Mouse (Mus musculus): Measurements from ENCODE around the gene Olfr883. TPM values are rescaled to one million over a fixed set of nuclear protein-coding genes. Genes with fewer than 3 reads are reported as not detected.

The Olfr883 gene
- not detected in 2 replicates for polyA plus RNA-seq (2012; ENCODE audit: insufficient read depth, insufficient read length, missing spikeins)

DNA sequence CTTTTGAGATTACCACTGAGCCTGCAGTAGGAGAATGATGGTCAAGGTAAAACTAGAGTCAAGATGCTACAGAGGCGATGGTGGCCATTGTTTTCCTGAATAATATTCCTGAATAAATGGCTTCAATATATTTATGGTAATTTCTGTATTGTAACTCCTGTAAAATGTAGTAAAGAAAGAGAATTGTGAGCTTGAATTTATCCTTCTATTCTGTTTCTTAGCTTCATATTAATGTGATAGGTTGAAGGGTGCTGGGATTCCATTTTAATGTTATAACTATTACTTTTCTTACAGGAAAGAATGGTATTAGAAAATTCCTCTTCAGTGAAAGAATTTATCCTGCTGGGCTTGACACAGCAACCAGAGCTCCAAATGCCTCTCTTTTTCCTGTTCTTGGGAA is at the start of gene Olfr883:
Olfr883 (plus strand) TSS at position 301 of the 400 bp plus-strand sequence.
- Histone ChIP-seq H3K4me1 (ENCODE audit: control insufficient read depth, insufficient read depth, low read length) (no peaks in the 10 kb centered on the region), H3K4me3 (ENCODE audit: insufficient read depth, low read length) (no peak within 1 kb of the TSS), H3K27ac (ENCODE audit: insufficient read depth, low read depth, low read length) (no peak within 1 kb of the TSS)
- TF ChIP-seq POLR2A (IDR thresholded peaks at IDR 0.05; ENCODE audit: borderline replicate concordance, low read depth, low read length) = no peak
- no peak for TF ChIP-seq CTCF (IDR thresholded peaks at IDR 0.05; ENCODE audit: low read depth, low read length)

DNA sequence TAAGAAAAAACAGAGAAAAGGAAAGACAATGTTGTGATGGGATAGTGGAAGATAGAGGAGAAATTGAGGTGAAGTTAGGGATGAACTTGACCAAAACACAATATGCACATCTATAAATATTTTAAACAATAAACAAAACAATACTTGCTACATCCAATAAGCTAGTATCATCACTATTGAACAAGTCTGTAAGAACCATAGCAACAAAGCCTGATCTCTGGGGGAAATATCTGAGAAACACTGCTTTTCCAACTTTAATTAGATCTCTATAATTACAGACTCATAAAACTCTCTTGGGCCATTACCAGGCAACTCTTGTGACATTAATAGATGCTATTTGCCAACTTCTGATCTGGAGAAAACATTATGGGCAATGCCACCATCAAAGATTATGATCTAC is 34.1 kb upstream of the Olfr883 start, which contains the start of gene Olfr881:
Olfr881 (plus strand) TSS at position 301 of the 400 bp plus-strand sequence.
- TF ChIP-seq POLR2A (IDR thresholded peaks at IDR 0.05; ENCODE audit: borderline replicate concordance, low read depth, low read length) = no peak
- no peak within 1 kb of the TSS for H3K4me3 ChIP-seq (ENCODE audit: insufficient read depth, low read length)
- no peak within 1 kb of the TSS for H3K27ac ChIP-seq (ENCODE audit: insufficient read depth, low read depth, low read length)
- H3K4me1 ChIP-seq (ENCODE audit: control insufficient read depth, insufficient read depth, low read length) = no peaks in the 10 kb centered on the region

GRCm38 (mm10) chr9:37998581-37999204 is 26.9 kb upstream of the Olfr883 start:
- H3K27ac ChIP-seq (ENCODE audit: insufficient read depth, low read depth, low read length) = no peak overlapping the region
- H3K4me3 ChIP-seq (ENCODE audit: insufficient read depth, low read length) = no peak overlapping the region
- TF ChIP-seq POLR2A (IDR thresholded peaks at IDR 0.05; ENCODE audit: borderline replicate concordance, low read depth, low read length) = no peak
- no peak for TF ChIP-seq CTCF (IDR thresholded peaks at IDR 0.05; ENCODE audit: low read depth, low read length)
- no peaks in the 10 kb centered on the region for H3K4me1 ChIP-seq (ENCODE audit: control insufficient read depth, insufficient read depth, low read length)

- no peak for TF ChIP-seq POLR2A (IDR thresholded peaks at IDR 0.05; ENCODE audit: borderline replicate concordance, low read depth, low read length)
- no peak for TF ChIP-seq CTCF (IDR thresholded peaks at IDR 0.05; ENCODE audit: low read depth, low read length)
- Histone ChIP-seq H3K4me3 (ENCODE audit: insufficient read depth, low read length) (no peak overlapping the region), H3K27ac (ENCODE audit: insufficient read depth, low read depth, low read length) (no peak overlapping the region)
Measured at GRCm38 (mm10) chr9:38000021-38000420, 25.6 kb upstream of the Olfr883 start.

GRCm38 (mm10) chr9:38046255-38046654 is 20.6 kb downstream of the Olfr883 start, which contains the start of gene Olfr884:
Olfr884 (plus strand) TSS chr9:38046555.
- H3K4me3 ChIP-seq (ENCODE audit: insufficient read depth, low read length) = no peak within 1 kb of the TSS
- H3K27ac ChIP-seq (ENCODE audit: insufficient read depth, low read depth, low read length) = no peak within 1 kb of the TSS
- no peak for TF ChIP-seq POLR2A (IDR thresholded peaks at IDR 0.05; ENCODE audit: borderline replicate concordance, low read depth, low read length)
- TF ChIP-seq CTCF (IDR thresholded peaks at IDR 0.05; ENCODE audit: low read depth, low read length) = no peak
- no peaks in the 10 kb centered on the region for H3K4me1 ChIP-seq (ENCODE audit: control insufficient read depth, insufficient read depth, low read length)

More at GRCm38 (mm10) chr9:38000021-38000420, 25.6 kb upstream of the Olfr883 start:
- H3K4me1 ChIP-seq (ENCODE audit: control insufficient read depth, insufficient read depth, low read length) = no peaks in the 10 kb centered on the region

DNA sequence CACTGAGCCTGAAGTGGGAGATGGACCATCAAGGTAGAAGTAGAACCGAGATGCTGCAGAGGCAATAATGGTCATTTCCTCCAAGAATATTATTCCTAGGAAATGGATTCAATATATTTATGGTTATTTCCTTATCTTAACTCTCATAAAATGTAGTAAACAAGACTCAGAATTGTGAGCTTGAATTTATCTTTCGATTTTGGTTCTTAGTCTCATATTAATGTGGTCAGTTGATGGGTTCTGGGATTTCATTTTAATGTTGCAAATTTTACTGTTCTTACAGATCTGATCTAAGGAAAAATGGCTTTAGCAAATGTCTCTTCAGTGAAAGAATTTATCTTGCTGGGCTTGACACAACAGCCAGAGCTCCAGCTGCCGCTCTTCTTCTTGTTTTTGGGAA is 35.4 kb downstream of the Olfr883 start, which contains the start of gene Olfr885:
Olfr885 (plus strand) TSS at position 301 of the 400 bp plus-strand sequence.
- H3K4me3 ChIP-seq (ENCODE audit: insufficient read depth, low read length) = no peak within 1 kb of the TSS
- TF ChIP-seq POLR2A (IDR thresholded peaks at IDR 0.05; ENCODE audit: borderline replicate concordance, low read depth, low read length) = no peak
- no peak for TF ChIP-seq CTCF (IDR thresholded peaks at IDR 0.05; ENCODE audit: low read depth, low read length)
- H3K4me1 ChIP-seq (ENCODE audit: control insufficient read depth, insufficient read depth, low read length) = no peaks in the 10 kb centered on the region

More for the DNA sequence above, 35.4 kb downstream of the Olfr883 start, which contains the start of gene Olfr885:
- H3K27ac ChIP-seq (ENCODE audit: insufficient read depth, low read depth, low read length) = no peak within 1 kb of the TSS

Other genes with a start within 250 kb of the Olfr883 start
- gene Olfr876, start 222.8 kb upstream of the Olfr883 start, polyA plus RNA-seq (2012; ENCODE audit: insufficient read depth, insufficient read length, missing spikeins) = 0.17 TPM in 1 of 2 replicates, not detected in the other
- not detected in 2 replicates for gene Olfr877, start 171.5 kb upstream of the Olfr883 start, polyA plus RNA-seq (2012; ENCODE audit: insufficient read depth, insufficient read length, missing spikeins)
- 0.16 TPM in 1 of 2 replicates, not detected in the other for gene Olfr145, start 129.1 kb upstream of the Olfr883 start, polyA plus RNA-seq (2012; ENCODE audit: insufficient read depth, insufficient read length, missing spikeins)
- not detected in 2 replicates for gene Olfr878, start 108.0 kb upstream of the Olfr883 start, polyA plus RNA-seq (2012; ENCODE audit: insufficient read depth, insufficient read length, missing spikeins)
- not detected in 2 replicates for gene Olfr881, start 34.0 kb upstream of the Olfr883 start, polyA plus RNA-seq (2012; ENCODE audit: insufficient read depth, insufficient read length, missing spikeins)
- not detected in 2 replicates for gene Olfr884, start 20.7 kb downstream of the Olfr883 start, polyA plus RNA-seq (2012; ENCODE audit: insufficient read depth, insufficient read length, missing spikeins)
- not detected in 2 replicates for gene Olfr885, start 35.5 kb downstream of the Olfr883 start, polyA plus RNA-seq (2012; ENCODE audit: insufficient read depth, insufficient read length, missing spikeins)
- not detected in 2 replicates for gene Olfr887, start 58.3 kb downstream of the Olfr883 start, polyA plus RNA-seq (2012; ENCODE audit: insufficient read depth, insufficient read length, missing spikeins)
- not detected in 2 replicates for gene Olfr888, start 82.3 kb downstream of the Olfr883 start, polyA plus RNA-seq (2012; ENCODE audit: insufficient read depth, insufficient read length, missing spikeins)
- gene Olfr889, start 89.4 kb downstream of the Olfr883 start, polyA plus RNA-seq (2012; ENCODE audit: insufficient read depth, insufficient read length, missing spikeins) = not detected in 2 replicates
- not detected in 2 replicates for gene Olfr890, start 116.7 kb downstream of the Olfr883 start, polyA plus RNA-seq (2012; ENCODE audit: insufficient read depth, insufficient read length, missing spikeins)
- gene Olfr891, start 155.0 kb downstream of the Olfr883 start, polyA plus RNA-seq (2012; ENCODE audit: insufficient read depth, insufficient read length, missing spikeins) = not detected in 2 replicates
- not detected in 2 replicates for gene Olfr893, start 182.6 kb downstream of the Olfr883 start, polyA plus RNA-seq (2012; ENCODE audit: insufficient read depth, insufficient read length, missing spikeins)
- gene Olfr894, start 192.2 kb downstream of the Olfr883 start, polyA plus RNA-seq (2012; ENCODE audit: insufficient read depth, insufficient read length, missing spikeins) = not detected in 2 replicates
- gene Olfr143, start 227.0 kb downstream of the Olfr883 start, polyA plus RNA-seq (2012; ENCODE audit: insufficient read depth, insufficient read length, missing spikeins) = not detected in 2 replicates
- not detected in 2 replicates for gene Olfr895, start 242.0 kb downstream of the Olfr883 start, polyA plus RNA-seq (2012; ENCODE audit: insufficient read depth, insufficient read length, missing spikeins)

Measured in bone marrow macrophage, adult 2 months (primary cell).